Mouse (Mus musculus): ENCODE results near the gene Polg2. TPM values are rescaled to one million over a fixed set of nuclear protein-coding genes. Genes with fewer than 3 reads are reported as not detected.

The Polg2 gene
- total and polyA plus RNA-seq, 3 experiments: 12.1 to 12.5 (median 12.3) TPM

DNA sequence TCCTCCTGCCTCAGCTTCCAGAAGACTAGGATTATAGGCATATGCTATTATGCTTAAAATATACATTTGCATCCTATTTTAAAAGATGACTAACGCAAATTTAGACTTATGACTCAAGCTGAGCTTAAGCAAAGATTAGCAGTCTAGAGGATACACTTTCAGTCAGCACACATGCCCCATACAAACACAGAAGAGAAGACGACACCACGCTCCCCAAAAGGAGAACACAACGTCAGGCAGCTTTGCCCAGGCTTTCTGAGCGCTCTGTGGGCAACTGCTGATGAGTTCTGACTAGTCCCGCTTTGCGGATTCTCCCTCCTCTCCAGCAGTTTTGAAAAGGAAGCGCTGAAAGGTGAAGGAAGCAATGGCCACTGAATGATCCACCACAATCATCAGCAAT is 44.4 kb upstream of the Polg2 start:
- H3K27ac ChIP-seq (ENCODE audit: insufficient read depth, low read depth): no peak overlapping the region
- dilution Hi-C loops (cut with MboI; ENCODE audit: extremely low pct_ligation_motif_present, extremely low pct_unique_long_range_greater_than_20kb, low sequenced_read_pairs): no loop called here

GRCm38 (mm10) chr11:106822911-106823310 is 43.6 kb upstream of the Polg2 start:
- Histone ChIP-seq H3K9me3 (replicated peaks; ENCODE audit: low read length) (no peaks in the 10 kb centered on the region), H3K9ac (ENCODE audit: insufficient read depth, low read depth) (no peak overlapping the region), H3K36me3 (replicated peaks in 1 of 2; ENCODE audit: control insufficient read depth in 1 of 2, insufficient read depth in 1 of 2, low read length in 1 of 2) (peaks cover 42 to 83% of the 10 kb centered on the region in 2 experiments), H3K79me2 (replicated peaks; ENCODE audit: control insufficient read depth, extremely low read depth, insufficient read depth, poor library complexity, severe bottlenecking) (no peaks in the 10 kb centered on the region), H3K4me3 (replicated peaks in 1 of 3; ENCODE audit: low read depth in 2 of 3, low read length in 2 of 3, poor library complexity in 1 of 3) (no peak overlapping the region), H3K4me1 (ENCODE audit: control insufficient read depth in 1 of 2, insufficient read depth in 2 of 2) (no peaks in the 10 kb centered on the region), H3K27ac (ENCODE audit: insufficient read depth, low read depth) (no peak overlapping the region), H3K4me2 (ENCODE audit: insufficient read depth, low read depth, poor library complexity, severe bottlenecking) (no peak overlapping the region), H3K27me3 (replicated peaks) (no peaks in the 10 kb centered on the region)
- dilution Hi-C loops (cut with MboI; ENCODE audit: extremely low pct_ligation_motif_present, extremely low pct_unique_long_range_greater_than_20kb, low sequenced_read_pairs) (no loop called here), in situ Hi-C loops (cut with MboI; ENCODE audit: low pct_ligation_motif_present, low pct_unique_long_range_greater_than_20kb, low sequenced_read_pairs) (no loop called here)
- no peak for TF ChIP-seq MYC (IDR thresholded peaks at IDR 0.05; ENCODE audit: low read depth, low read length)
- TF ChIP-seq ELF1 (IDR thresholded peaks at IDR 0.05; ENCODE audit: low read depth, low read length): no peak
- TF ChIP-seq TBP (conservative IDR thresholded peaks at IDR 0.05; ENCODE audit: low read depth, low read length): no peak
- no peak for TF ChIP-seq PAX5 (IDR thresholded peaks at IDR 0.05; ENCODE audit: low read length)
- TF ChIP-seq RCOR1 (conservative IDR thresholded peaks at IDR 0.05; ENCODE audit: low read depth, low read length): no peak
- no peak for TF ChIP-seq E2F4 (IDR thresholded peaks at IDR 0.05; ENCODE audit: insufficient replicate concordance, low read depth, low read length)
- no peak for TF ChIP-seq NRF1 (IDR thresholded peaks at IDR 0.05; ENCODE audit: low read depth, low read length)
- no peak for TF ChIP-seq ZMIZ1 (IDR thresholded peaks at IDR 0.05; ENCODE audit: low read depth, low read length)
- no peak for TF ChIP-seq ZC3H11A (IDR thresholded peaks at IDR 0.05; ENCODE audit: low read depth, low read length)
- no peak for TF ChIP-seq BHLHE40 (IDR thresholded peaks at IDR 0.05; ENCODE audit: low read depth, low read length)
- TF ChIP-seq GABPA (IDR thresholded peaks at IDR 0.05; ENCODE audit: insufficient replicate concordance, low read depth, low read length): no peak
- no peak for TF ChIP-seq MEF2A (IDR thresholded peaks at IDR 0.05; ENCODE audit: borderline replicate concordance, low read depth, low read length)
- TF ChIP-seq USF1 (IDR thresholded peaks at IDR 0.05; ENCODE audit: low read depth, low read length): no peak
- no peak for TF ChIP-seq EP300 (IDR thresholded peaks at IDR 0.05; ENCODE audit: low read length)
- no peak for TF ChIP-seq POLR2AphosphoS2 (IDR thresholded peaks at IDR 0.05; ENCODE audit: low read depth, low read length)
- TF ChIP-seq USF2 (conservative IDR thresholded peaks at IDR 0.05; ENCODE audit: low read depth, low read length): no peak
- no peak for DNase-seq (ENCODE audit: extremely low read depth)

More for the DNA sequence above, 44.4 kb upstream of the Polg2 start:
- no peaks in the 10 kb centered on the region for H3K4me1 ChIP-seq (ENCODE audit: control insufficient read depth in 1 of 2, insufficient read depth in 2 of 2)
- no peak overlapping the region for H3K4me3 ChIP-seq (replicated peaks in 1 of 3; ENCODE audit: low read depth in 2 of 3, low read length in 2 of 3, poor library complexity in 1 of 3)
- no peaks in the 10 kb centered on the region for H3K27me3 ChIP-seq (replicated peaks)
- TF ChIP-seq MEF2A (IDR thresholded peaks at IDR 0.05; ENCODE audit: borderline replicate concordance, low read depth, low read length) (no peak), ZKSCAN1 (IDR thresholded peaks at IDR 0.05; ENCODE audit: borderline replicate concordance, low read depth, low read length) (no peak)
- no peaks in the 10 kb centered on the region for H3K79me2 ChIP-seq (replicated peaks; ENCODE audit: control insufficient read depth, extremely low read depth, insufficient read depth, poor library complexity, severe bottlenecking)
- no peak overlapping the region for H3K9ac ChIP-seq (ENCODE audit: insufficient read depth, low read depth)
- no peaks in the 10 kb centered on the region for H3K9me3 ChIP-seq (replicated peaks; ENCODE audit: low read length)
- peaks cover 38 to 83% of the 10 kb centered on the region in 2 experiments for H3K36me3 ChIP-seq (replicated peaks in 1 of 2; ENCODE audit: control insufficient read depth in 1 of 2, insufficient read depth in 1 of 2, low read length in 1 of 2)
- in situ Hi-C loops (cut with MboI; ENCODE audit: low pct_ligation_motif_present, low pct_unique_long_range_greater_than_20kb, low sequenced_read_pairs): no loop called here
- no peak for DNase-seq (ENCODE audit: extremely low read depth)
- no peak overlapping the region for H3K4me2 ChIP-seq (ENCODE audit: insufficient read depth, low read depth, poor library complexity, severe bottlenecking)
